Mouse (Mus musculus) midbrain, postnatal 0 days (tissue): ENCODE results near the gene Armh1. TPM values are rescaled to one million over a fixed set of nuclear protein-coding genes. Genes with fewer than 3 reads are reported as not detected.

ENCODE experiments used
- ATAC-seq: fragments of 200-750 bp; cut with Nextera tagmentation; 2 replicates; pipeline ENCODE4 v1.8.0; 2017; ENCODE audit warnings: moderate number of reproducible peaks, mild to moderate bottlenecking, moderate TSS enrichment, moderate library complexity; ENCODE audit not compliant: low FRiP score
- DNase-seq: peaks from one replicate; pipeline ENCODE4 v3.0.0-alpha.2; 2015; ENCODE audit warnings: low spot score
- H3K27ac ChIP-seq: fragments of 300-500 bp; sonication (generic); 2 replicates; pipeline ENCODE4 v1.5.1; 2014; ENCODE audit warnings: low read depth, mild to moderate bottlenecking, low read length, mixed read lengths
- H3K27me3 ChIP-seq: fragments of 300-500 bp; sonication (generic); 2 replicates; pipeline ENCODE4 v1.6.1; 2014; ENCODE audit warnings: low read length, control low read depth, mixed read lengths; ENCODE audit not compliant: insufficient read depth
- H3K36me3 ChIP-seq: fragments of 300-500 bp; sonication (generic); 2 replicates; pipeline ENCODE4 v1.6.1; 2014; ENCODE audit warnings: low read length, control low read depth, mixed read lengths; ENCODE audit not compliant: insufficient read depth
- H3K4me1 ChIP-seq: fragments of 300-500 bp; sonication (generic); 2 replicates; pipeline ENCODE4 v1.6.1; 2014; ENCODE audit warnings: mild to moderate bottlenecking, control low read depth, antibody characterized with exemption, low read length, mixed read lengths; ENCODE audit not compliant: insufficient read depth
- H3K4me2 ChIP-seq: fragments of 300-500 bp; sonication (generic); 2 replicates; pipeline ENCODE4 v1.6.1; 2014; ENCODE audit warnings: low read depth, mild to moderate bottlenecking, low read length, mixed read lengths; ENCODE audit not compliant: poor library complexity, severe bottlenecking
- H3K4me3 ChIP-seq: fragments of 300-500 bp; sonication (generic); 2 replicates; pipeline ENCODE4 v1.5.1; 2014; ENCODE audit warnings: low read depth, mild to moderate bottlenecking, low read length, moderate library complexity
- H3K9ac ChIP-seq: fragments of 300-500 bp; sonication (generic); replicated peaks from 2 replicates; pipeline ENCODE4 v1.6.1; 2014; ENCODE audit warnings: mild to moderate bottlenecking, low read length, moderate library complexity, mixed read lengths; ENCODE audit not compliant: poor library complexity, severe bottlenecking
- H3K9me3 ChIP-seq: fragments of 300-500 bp; sonication (generic); 2 replicates; pipeline ENCODE4 v1.6.1; 2016; ENCODE audit warnings: low read length, control low read depth
- CTCF ChIP-seq: IDR thresholded peaks from 2 replicates; pipeline ENCODE4 v1.5.1; 2016; ENCODE audit warnings: antibody characterized with exemption, mild to moderate bottlenecking
- WGBS: fragments of 180-500 bp; shearing (Covaris S2); extraction: QIAGEN DNeasy Blood & Tissue Kit; methylation state at CpG from one replicate; pipeline ENCODE4 v1.1.7; 2014; 5-methylcytosine and 5-hydroxymethylcytosine counted together
- polyA plus RNA-seq: library from polyadenylated mRNA; unstranded; fragments of >200 nt; fragmentation: Nextera tagmentation; extraction: Ambion mirVana; gene quantifications from 2 replicates; pipeline ENCODE4 v1.2.1, GENCODE M21; 2015
- total RNA-seq: library from RNA; depleted of rRNA; stranded (reverse); fragments of >200 nt; gene quantifications from 2 replicates; pipeline ENCODE4 v1.2.3, GENCODE M21; 2014

Armh1 gene
- total and polyA plus RNA-seq, 2 experiments from 2014 or later, result 1.8 to 2.5 TPM

GRCm38 (mm10) chr4:117234166-117234741 is 17.7 kb downstream of the Armh1 start:
- no peak for DNase-seq
- WGBS, result 75% methylated on average over 7 of the region's 7 CpGs
- Histone ChIP-seq H3K4me2 (no peak overlapping the region), H3K27ac (no peak overlapping the region), H3K4me3 (no peak overlapping the region), H3K9me3 (no peaks in the 10 kb centered on the region), H3K27me3 (no peaks in the 10 kb centered on the region), H3K9ac (no peak overlapping the region), H3K36me3 (no peaks in the 10 kb centered on the region), H3K4me1 (no peaks in the 10 kb centered on the region)
- TF ChIP-seq CTCF, result no peak
- ATAC-seq, result no peak

GRCm38 (mm10) chr4:117231208-117231607 is 20.7 kb downstream of the Armh1 start:
- DNase-seq, result no peak
- Histone ChIP-seq H3K27ac (no peak overlapping the region), H3K9me3 (no peaks in the 10 kb centered on the region), H3K4me1 (no peaks in the 10 kb centered on the region), H3K36me3 (no peaks in the 10 kb centered on the region), H3K27me3 (no peaks in the 10 kb centered on the region), H3K4me3 (no peak overlapping the region), H3K4me2 (no peak overlapping the region), H3K9ac (no peak overlapping the region)
- WGBS, result 96% methylated on average over 2 of the region's 2 CpGs
- TF ChIP-seq CTCF, result no peak
- ATAC-seq, result no peak

DNA sequence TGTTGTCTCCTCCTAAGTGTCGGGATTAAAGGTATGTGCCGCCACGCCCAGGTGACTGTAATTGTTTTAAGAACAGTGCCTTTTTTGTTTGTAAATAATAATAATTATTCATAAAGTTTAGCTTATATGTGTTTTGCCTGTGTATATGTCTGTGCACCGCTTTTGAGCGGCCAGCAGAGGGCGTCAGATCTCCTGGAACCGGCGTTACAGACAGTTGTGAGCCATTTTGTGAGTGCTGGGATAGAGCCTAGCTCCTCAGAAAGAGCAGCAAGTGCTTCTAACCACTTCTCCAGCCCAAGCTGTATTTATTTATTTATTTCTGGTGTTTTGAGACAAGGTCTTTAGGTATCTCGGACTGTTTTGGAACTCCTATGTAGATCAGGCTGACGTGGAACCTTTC is 21.6 kb downstream of the Armh1 start:
- Histone ChIP-seq H3K27ac (no peak overlapping the region), H3K4me3 (no peak overlapping the region), H3K9ac (no peak overlapping the region), H3K4me1 (no peaks in the 10 kb centered on the region), H3K36me3 (no peaks in the 10 kb centered on the region), H3K4me2 (no peak overlapping the region), H3K27me3 (no peaks in the 10 kb centered on the region), H3K9me3 (no peaks in the 10 kb centered on the region)
- DNase-seq (no peak), ATAC-seq (no peak)
- 50% methylated on average over 10 of the region's 10 CpGs for WGBS
- TF ChIP-seq CTCF, result peak; percentile 57

DNA sequence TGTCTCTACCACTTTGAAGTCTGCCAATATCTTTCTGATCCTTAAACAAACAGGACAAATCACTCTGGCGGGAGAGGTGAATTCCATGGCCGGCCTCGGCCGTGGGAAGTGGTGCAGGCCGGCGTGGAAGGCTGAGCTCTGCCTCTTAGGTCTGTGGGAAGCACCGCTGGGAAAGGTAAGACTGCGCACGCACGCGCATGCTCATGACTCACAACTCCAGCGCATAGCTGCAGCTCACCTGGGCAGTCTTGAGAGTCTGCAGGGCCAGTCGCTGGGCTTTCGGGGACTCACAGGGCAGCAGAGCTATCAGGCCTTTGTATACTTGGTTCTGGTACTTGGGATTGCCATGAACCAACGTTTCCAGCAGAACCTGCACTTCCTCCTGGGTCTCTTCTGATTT is 22.3 kb downstream of the Armh1 start:
- Histone ChIP-seq H3K9me3 (no peaks in the 10 kb centered on the region), H3K4me3 (no peak overlapping the region), H3K4me1 (no peaks in the 10 kb centered on the region), H3K4me2 (no peak overlapping the region), H3K27me3 (no peaks in the 10 kb centered on the region), H3K27ac (no peak overlapping the region), H3K9ac (no peak overlapping the region), H3K36me3 (no peaks in the 10 kb centered on the region)
- DNase-seq (no peak), ATAC-seq (no peak)
- TF ChIP-seq CTCF, result no peak
- 75% methylated on average over 15 of the region's 15 CpGs for WGBS

DNA sequence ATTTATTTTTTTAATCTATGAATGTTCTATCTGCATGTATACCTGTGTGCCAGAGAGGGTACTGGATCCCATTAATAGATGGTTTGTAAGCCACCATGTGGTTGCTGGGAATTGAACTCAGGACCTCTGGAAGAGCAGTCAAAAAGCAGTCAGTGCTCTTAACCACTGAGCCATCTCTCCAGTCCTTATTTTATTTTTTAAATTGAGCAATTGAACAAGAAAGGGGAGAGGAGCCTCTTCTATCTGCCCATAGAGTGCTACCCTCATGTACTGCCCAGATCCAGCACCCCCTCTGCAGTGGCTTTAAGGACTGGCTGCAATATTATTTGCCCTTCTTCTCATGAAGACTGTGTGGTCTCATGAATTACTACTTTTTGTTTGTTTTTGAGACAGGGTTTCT is 26.7 kb downstream of the Armh1 start:
- Histone ChIP-seq H3K9ac (no peak overlapping the region), H3K4me2 (no peak overlapping the region), H3K4me3 (no peak overlapping the region), H3K9me3 (no peaks in the 10 kb centered on the region), H3K27ac (no peak overlapping the region), H3K27me3 (no peaks in the 10 kb centered on the region), H3K36me3 (no peaks in the 10 kb centered on the region), H3K4me1 (no peaks in the 10 kb centered on the region)
- DNase-seq, result no peak
- no peak for ATAC-seq
- no peak for TF ChIP-seq CTCF

DNA sequence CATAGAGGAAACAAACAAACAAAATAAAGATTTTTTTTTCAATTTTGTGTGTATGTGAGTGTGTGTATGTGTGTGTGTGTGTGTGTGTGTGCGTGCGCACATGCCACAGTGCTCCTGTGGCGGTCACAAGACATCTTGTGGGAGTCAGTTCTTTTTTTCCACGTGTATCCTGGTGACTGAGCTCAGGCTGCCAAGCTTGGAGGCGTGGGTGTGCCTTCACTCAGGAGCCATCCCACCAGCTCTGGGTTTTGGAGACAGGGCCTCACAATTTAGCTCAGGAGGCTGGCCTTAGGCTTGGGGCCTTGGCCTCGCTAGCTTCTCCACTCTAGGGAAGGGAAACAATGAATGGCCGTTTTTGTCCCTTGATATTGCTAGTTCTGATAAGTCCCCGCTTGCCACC is 27.8 kb downstream of the Armh1 start:
- H3K4me2 ChIP-seq, result no peak overlapping the region
- TF ChIP-seq CTCF, result no peak
- DNase-seq (no peak), ATAC-seq (no peak)
- H3K9ac ChIP-seq, result no peak overlapping the region
- no peaks in the 10 kb centered on the region for H3K4me1 ChIP-seq
- no peak overlapping the region for H3K4me3 ChIP-seq
- 80% methylated on average over 8 of the region's 8 CpGs for WGBS
- no peak overlapping the region for H3K27ac ChIP-seq
- H3K36me3 ChIP-seq, result no peaks in the 10 kb centered on the region
- H3K27me3 ChIP-seq, result no peaks in the 10 kb centered on the region
- H3K9me3 ChIP-seq, result no peaks in the 10 kb centered on the region
